Mouse (Mus musculus): ENCODE measurements at regions not wholly inside any gene's neighbourhood (a gene's known extent, or its start where the extent isn't known, plus 50 kb on each side); places are given as distances from the start of the nearest gene placed in this dataset.

GRCm38 (mm10) chr4:54611990-54612980, 332.6 kb upstream of the Zfp462 start:
- DNase-seq = no peak

- DNase-seq = no peak
These were observed 331.8 kb upstream of the Zfp462 start for GRCm38 (mm10) chr4:54613076-54613475.

- DNase-seq = no peak
These were observed 331.2 kb upstream of the Zfp462 start for GRCm38 (mm10) chr4:54613611-54614010.

- DNase-seq = no peak
These were observed 329.0 kb upstream of the Zfp462 start for GRCm38 (mm10) chr4:54615886-54616285.

- DNase-seq = no peak
These were observed 320.6 kb upstream of the Zfp462 start for GRCm38 (mm10) chr4:54624024-54624873.

- DNase-seq = no peak
These were observed 307.7 kb upstream of the Zfp462 start for GRCm38 (mm10) chr4:54636986-54637641.

- no peak for DNase-seq
These were observed 298.8 kb upstream of the Zfp462 start for GRCm38 (mm10) chr4:54646033-54646432.

- DNase-seq = no peak
These were observed 298.4 kb upstream of the Zfp462 start for GRCm38 (mm10) chr4:54646459-54646858.

GRCm38 (mm10) chr4:54648254-54648653, 296.6 kb upstream of the Zfp462 start:
- no peak for DNase-seq

GRCm38 (mm10) chr4:54651646-54652110, 293.2 kb upstream of the Zfp462 start:
- no peak for DNase-seq

- DNase-seq = no peak
These were observed 292.5 kb upstream of the Zfp462 start for GRCm38 (mm10) chr4:54652111-54653021.

GRCm38 (mm10) chr4:54653097-54653776, 291.6 kb upstream of the Zfp462 start:
- DNase-seq = no peak

Measured in lung, postnatal 14 days (tissue).